Mouse (Mus musculus) heart, adult 2 months (tissue): ENCODE results near the gene Clca1.
"Not testable (repeated sequence)": the region's sequence is repeated elsewhere in the genome, so short reads cannot be mapped to it uniquely, and the experiment has no call there.

ENCODE experiments used
- CTCF ChIP-seq: fragments of 200-600 bp; IDR thresholded peaks from 2 replicates; pipeline ENCODE4 v1.8.1; 2022; ENCODE audit warnings: antibody characterized with exemption, mild to moderate bottlenecking, moderate library complexity
- EP300 ChIP-seq: fragments of 200-500 bp; IDR thresholded peaks from 2 replicates; pipeline ENCODE4 v1.6.1; 2011; ENCODE audit warnings: low read depth, low read length, control low read depth; ENCODE audit not compliant: insufficient read depth
- POLR2A ChIP-seq: fragments of 200-500 bp; IDR thresholded peaks from 2 replicates; pipeline ENCODE4 v1.6.1; 2011; ENCODE audit warnings: mild to moderate bottlenecking, low read depth, low read length, control low read depth; ENCODE audit not compliant: insufficient read depth

DNA sequence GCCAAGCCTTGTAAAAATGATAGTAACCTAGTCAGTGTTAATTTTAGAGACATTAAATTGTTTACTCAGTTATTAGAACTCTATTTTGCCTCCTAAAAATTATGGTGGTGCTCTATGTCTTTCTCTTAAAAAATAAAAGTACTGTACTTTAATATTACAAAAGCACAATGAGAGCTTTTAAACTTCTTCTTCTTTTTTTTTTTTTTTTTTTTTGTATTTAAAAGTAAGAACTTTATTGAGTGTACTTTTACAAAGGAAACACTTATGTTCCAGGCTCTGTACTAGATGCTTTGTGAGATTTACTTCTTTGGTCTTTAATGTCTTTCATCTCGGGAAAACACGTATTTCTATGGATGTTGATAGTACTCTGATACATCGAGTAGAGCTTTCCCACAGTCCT lies 22.6 kb upstream of the Clca1 start:
- not testable (repeated sequence) for TF ChIP-seq CTCF, POLR2A, EP300
